Mouse (Mus musculus) ES-Bruce4 (cell line): ENCODE data around the gene Syne3.

Experiments used
- CTCF ChIP-seq: IDR thresholded peaks from one replicate; pipeline ENCODE4 v1.8.1; 2011; ENCODE audit warnings: low read depth, low read length
- POLR2A ChIP-seq: IDR thresholded peaks from one replicate; pipeline ENCODE4 v1.8.1; 2011; ENCODE audit warnings: low read length; ENCODE audit not compliant: insufficient read depth

DNA sequence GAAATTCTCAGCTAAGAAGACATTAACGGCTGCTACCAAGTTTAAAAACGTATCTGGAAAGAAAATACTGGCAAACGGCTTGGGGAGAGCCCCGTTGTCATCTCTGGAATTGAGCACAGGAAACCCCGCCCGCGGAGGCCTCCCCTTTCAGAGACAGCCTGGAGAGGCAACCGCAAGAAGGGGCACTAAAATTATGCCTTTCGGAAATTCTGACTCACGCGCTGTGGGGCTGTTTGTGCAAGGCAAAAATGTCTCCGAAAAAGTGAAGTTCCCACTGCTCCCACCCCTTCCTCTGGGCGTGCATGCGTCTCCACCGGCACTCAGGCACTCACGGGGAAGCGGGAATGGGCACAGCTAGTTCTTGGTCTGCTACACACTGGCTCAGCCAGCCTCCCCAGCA lies 3.5 kb upstream of the Syne3 start:
- TF ChIP-seq CTCF (no peak), POLR2A (no peak)
